ENCODE assay signal across 22 mouse cellular contexts in the genomic region with DNA sequence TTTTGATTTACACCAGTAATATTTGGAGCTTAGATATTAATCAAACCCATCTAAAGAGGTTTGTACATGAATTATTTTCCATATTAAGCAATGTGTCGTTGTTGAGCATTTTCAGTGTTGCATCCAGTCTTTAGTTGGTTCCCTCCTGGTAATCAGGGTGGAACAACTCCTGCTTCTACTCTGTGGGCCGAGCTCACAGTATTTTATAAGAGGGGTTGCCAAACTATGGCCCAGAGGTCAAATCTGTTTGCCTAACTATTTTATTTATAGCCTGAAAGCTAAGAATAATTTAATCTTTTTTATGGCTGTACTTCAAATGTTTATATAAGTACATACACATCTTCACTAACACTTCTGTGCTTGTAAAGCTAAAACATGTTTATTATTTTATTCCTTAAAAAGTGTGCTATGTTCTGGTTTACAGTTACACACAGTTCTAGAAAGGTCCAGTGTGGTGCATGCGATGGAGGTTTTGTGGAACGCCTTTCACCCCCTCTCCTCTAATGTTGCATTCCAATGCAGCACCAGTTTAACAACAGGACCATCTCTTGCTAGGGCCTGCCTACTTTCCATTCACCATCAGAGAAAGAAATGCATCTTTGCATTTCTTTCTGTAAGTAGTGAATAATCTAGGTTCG.
DNase-seq lines count a peak whose midpoint lies in the region; ATAC-seq and TF ChIP-seq lines count a peak whose summit lies in the region.
"Had no signal": no experiment of that assay in that cellular context is flagged by ENCODE, and none has a peak within 500 bp of the region (broad histone marks: within the 10 kb centered on the region; RNA-seq: fewer than 3 reads in every experiment).

No protein-coding gene starts in this region.

- H3K27ac ChIP-seq in kidney, postnatal 0 days: no peak overlapping the region
- H3K27ac ChIP-seq in kidney, embryonic 16.5 days (ENCODE audit: low read length): no peak overlapping the region
- 0 out of 2 replicates have a peak overlapping the region, but pooled peaks have one; percentile 1 for H3K27ac ChIP-seq in lung, embryonic 15.5 days
- H3K27ac ChIP-seq in lung, postnatal 0 days (ENCODE audit: low read length): no peak overlapping the region
- H3K27ac ChIP-seq: embryonic facial prominence, embryonic 13.5 days; embryonic facial prominence, embryonic 15.5 days; forebrain, embryonic 10.5 days; forebrain, embryonic 12.5 days had no signal

- peak; percentile 25 for DNase-seq in kidney, postnatal 0 days (ENCODE audit: low spot score)
- DNase-seq in lung, postnatal 25 days (ENCODE audit: low spot score): no peak
- DNase-seq in lung, postnatal 0 days (ENCODE audit: low spot score): no peak
- no peak for DNase-seq in lung, postnatal 14 days
- DNase-seq: adrenal gland, adult 2 months; adrenal gland, postnatal 10 days; adrenal gland, postnatal 25 days; cerebellum, adult 11 months; cerebellum, adult 18-20 months; cerebellum, adult 8-10 months; cerebellum, adult 9-11 months; cerebellum, postnatal 14 days; cerebellum, postnatal 36 days; embryo, embryonic 11 days had no signal

- ATAC-seq in kidney, postnatal 0 days (replicated peaks; ENCODE audit: low FRiP score, low read depth): no peak
- no peak for ATAC-seq in kidney, embryonic 16.5 days (ENCODE audit: low FRiP score, low TSS enrichment)
- peak; percentile 78 for ATAC-seq in lung, embryonic 15.5 days (ENCODE audit: borderline replicate concordance, extremely low read depth, low FRiP score, low TSS enrichment)
- ATAC-seq in lung, postnatal 0 days: no peak
- ATAC-seq: forebrain, embryonic 14.5 days had no signal

- TF ChIP-seq CTCF in kidney, postnatal 0 days (IDR thresholded peaks at IDR 0.05; ENCODE audit: low read depth): no peak
- no peak for TF ChIP-seq CTCF in lung, postnatal 0 days (IDR thresholded peaks at IDR 0.05)

- no peaks in the 10 kb centered on the region for H3K36me3 ChIP-seq in kidney, postnatal 0 days (ENCODE audit: insufficient read depth, low read length)
- H3K36me3 ChIP-seq in kidney, embryonic 16.5 days (ENCODE audit: insufficient read depth, low read length): no peaks in the 10 kb centered on the region
- no peaks in the 10 kb centered on the region for H3K36me3 ChIP-seq in lung, embryonic 15.5 days
- H3K36me3 ChIP-seq in lung, postnatal 0 days (ENCODE audit: insufficient read depth, low read length): no peaks in the 10 kb centered on the region
- H3K36me3 ChIP-seq: embryonic facial prominence, embryonic 13.5 days; embryonic facial prominence, embryonic 15.5 days; forebrain, embryonic 10.5 days; forebrain, embryonic 12.5 days had no signal

- no peaks in the 10 kb centered on the region for H3K4me1 ChIP-seq in kidney, postnatal 0 days (replicated peaks; ENCODE audit: insufficient read depth, low read length)
- no peaks in the 10 kb centered on the region for H3K4me1 ChIP-seq in kidney, embryonic 16.5 days (ENCODE audit: insufficient read depth, low read length)
- no peaks in the 10 kb centered on the region for H3K4me1 ChIP-seq in lung, embryonic 15.5 days
- H3K4me1 ChIP-seq in lung, postnatal 0 days (ENCODE audit: insufficient read depth, low read depth, low read length): no peaks in the 10 kb centered on the region
- H3K4me1 ChIP-seq: embryonic facial prominence, embryonic 15.5 days; forebrain, embryonic 12.5 days had no signal

- no peaks in the 10 kb centered on the region for H3K9me3 ChIP-seq in kidney, postnatal 0 days (replicated peaks; ENCODE audit: low read length)
- no peaks in the 10 kb centered on the region for H3K9me3 ChIP-seq in kidney, embryonic 16.5 days (ENCODE audit: low read length)
- no peaks in the 10 kb centered on the region for H3K9me3 ChIP-seq in lung, embryonic 15.5 days
- H3K9me3 ChIP-seq in lung, postnatal 0 days (ENCODE audit: low read length): no peaks in the 10 kb centered on the region
- H3K9me3 ChIP-seq: embryonic facial prominence, embryonic 13.5 days; embryonic facial prominence, embryonic 15.5 days; forebrain, embryonic 10.5 days; forebrain, embryonic 12.5 days had no signal

- H3K4me2 ChIP-seq in kidney, postnatal 0 days (ENCODE audit: low read length): no peak overlapping the region
- H3K4me2 ChIP-seq in kidney, embryonic 16.5 days (replicated peaks; ENCODE audit: low read depth, low read length): no peak overlapping the region
- H3K4me2 ChIP-seq in lung, embryonic 15.5 days: no peak overlapping the region
- no peak overlapping the region for H3K4me2 ChIP-seq in lung, postnatal 0 days (replicated peaks; ENCODE audit: low read depth, low read length)
- H3K4me2 ChIP-seq: embryonic facial prominence, embryonic 13.5 days; embryonic facial prominence, embryonic 15.5 days; forebrain, embryonic 12.5 days had no signal

- H3K4me3 ChIP-seq in kidney, postnatal 0 days (replicated peaks; ENCODE audit: low read depth, low read length): no peak overlapping the region
- H3K4me3 ChIP-seq in kidney, embryonic 16.5 days (ENCODE audit: low read length): no peak overlapping the region
- H3K4me3 ChIP-seq in lung, embryonic 15.5 days: no peak overlapping the region
- H3K4me3 ChIP-seq in lung, postnatal 0 days (ENCODE audit: low read depth, low read length): no peak overlapping the region
- H3K4me3 ChIP-seq: embryonic facial prominence, embryonic 13.5 days; embryonic facial prominence, embryonic 15.5 days; erythroblast, embryonic 14.5 days; forebrain, embryonic 10.5 days; forebrain, embryonic 12.5 days had no signal

- no peak overlapping the region for H3K9ac ChIP-seq in kidney, postnatal 0 days (ENCODE audit: low read depth, low read length)
- no peak overlapping the region for H3K9ac ChIP-seq in kidney, embryonic 16.5 days (replicated peaks; ENCODE audit: low read length)
- H3K9ac ChIP-seq in lung, embryonic 15.5 days: no peak overlapping the region
- no peak overlapping the region for H3K9ac ChIP-seq in lung, postnatal 0 days (replicated peaks; ENCODE audit: low read depth)
- H3K9ac ChIP-seq: embryonic facial prominence, embryonic 13.5 days; embryonic facial prominence, embryonic 15.5 days; forebrain, embryonic 12.5 days had no signal

- TF ChIP-seq EP300 in lung, postnatal 0 days (IDR thresholded peaks at IDR 0.05): 0 out of 2 replicates have a peak, but pooled peaks have one; percentile 8

- WGBS in kidney, postnatal 0 days: 67% methylated on average over 5 of the region's 5 CpGs
- 66% methylated on average over 5 of the region's 5 CpGs for WGBS in kidney, embryonic 16.5 days
- WGBS in lung, embryonic 15.5 days: 56% methylated on average over 5 of the region's 5 CpGs
- WGBS in lung, postnatal 0 days: 56% methylated on average over 5 of the region's 5 CpGs

- H3K27me3 ChIP-seq in kidney, postnatal 0 days (ENCODE audit: insufficient read depth, low read length): no peaks in the 10 kb centered on the region
- no peaks in the 10 kb centered on the region for H3K27me3 ChIP-seq in kidney, embryonic 16.5 days (ENCODE audit: insufficient read depth, low read length)
- no peaks in the 10 kb centered on the region for H3K27me3 ChIP-seq in lung, embryonic 15.5 days
- no peaks in the 10 kb centered on the region for H3K27me3 ChIP-seq in lung, postnatal 0 days (replicated peaks; ENCODE audit: insufficient read depth, low read length)
- H3K27me3 ChIP-seq: embryonic facial prominence, embryonic 13.5 days; embryonic facial prominence, embryonic 15.5 days; forebrain, embryonic 12.5 days had no signal
